Mouse (Mus musculus) retina, embryonic 14.5 days (tissue): ENCODE measurements around the gene Cmya5.
"Not testable (repeated sequence)": the region's sequence is repeated elsewhere in the genome, so short reads cannot be mapped to it uniquely, and the experiment has no call there.

Experiments
- DNase-seq: peaks from one replicate; pipeline ENCODE4 v3.0.0-alpha.2; 2015; ENCODE audit warnings: low spot score

The Cmya5 gene

DNA sequence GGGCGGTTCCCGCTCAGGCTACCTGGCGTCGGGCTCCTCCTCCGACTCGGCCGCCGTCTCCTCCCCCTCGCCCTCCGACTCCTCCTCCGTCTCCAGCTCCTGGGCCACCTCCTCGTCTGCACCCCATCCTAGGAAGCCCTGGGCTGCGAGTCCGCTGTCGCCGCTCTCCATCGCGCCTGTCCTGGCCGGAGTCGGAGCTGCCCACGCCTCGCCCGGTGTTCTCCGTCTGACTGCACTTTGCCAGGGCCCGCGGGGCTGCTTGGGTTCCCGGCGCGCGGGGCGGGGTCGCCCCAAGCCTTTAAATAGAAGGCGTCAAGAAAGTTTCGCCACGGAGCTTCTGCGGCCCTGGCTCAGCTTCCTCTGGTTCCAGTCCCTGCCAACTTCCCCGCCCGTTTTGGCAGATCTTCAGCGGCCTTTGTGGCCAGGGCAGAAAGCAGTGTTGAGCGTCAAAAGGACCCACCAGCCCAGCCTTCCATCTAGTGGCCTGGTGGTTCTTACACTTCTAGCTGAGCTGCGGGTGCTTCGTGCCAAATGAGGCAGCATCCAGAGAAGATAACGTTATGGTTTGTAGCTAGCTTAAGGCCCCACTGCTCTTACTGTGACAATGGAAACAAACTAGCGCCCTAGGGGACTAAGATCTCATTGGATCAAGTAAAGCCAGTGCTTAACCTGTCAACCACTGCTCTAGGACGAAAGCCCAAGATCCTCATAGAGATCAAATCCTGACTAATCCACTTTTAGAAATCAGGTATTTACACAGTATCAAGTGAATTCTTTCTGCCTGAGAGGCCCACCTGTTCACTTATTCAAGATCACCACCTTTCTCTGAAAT is at the start of gene Cmya5:
TSS of gene Cmya5 (minus strand) at position 389 of the 832 bp plus-strand sequence.
- DNase-seq: peak; percentile 57

DNA sequence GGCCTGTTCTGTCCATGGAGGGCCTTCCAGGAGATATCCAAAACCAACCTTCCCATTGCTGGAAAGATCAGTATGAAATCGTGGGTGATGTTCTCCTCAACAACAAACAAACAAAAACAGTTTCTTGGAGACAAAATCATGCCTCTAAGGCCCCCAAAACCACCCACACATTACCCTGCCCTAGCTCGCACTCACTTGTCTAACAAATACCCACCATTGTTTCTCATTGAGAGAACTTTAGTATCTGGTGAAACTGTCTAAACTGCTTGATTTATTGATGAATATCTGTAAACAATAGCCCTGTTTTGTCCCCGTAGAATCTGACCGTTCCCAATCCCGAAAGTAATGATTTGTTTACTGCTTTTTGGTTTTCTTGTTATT is 48.1 kb upstream of the Cmya5 start:
- DNase-seq: no peak

- peak; percentile 97 for DNase-seq
These were observed 47.5 kb upstream of the Cmya5 start, which contains the start of gene Tent2 for GRCm38 (mm10) chr13:93191831-93192645. Gene Tent2, minus strand, starts transcription at chr13:93192385.

DNA sequence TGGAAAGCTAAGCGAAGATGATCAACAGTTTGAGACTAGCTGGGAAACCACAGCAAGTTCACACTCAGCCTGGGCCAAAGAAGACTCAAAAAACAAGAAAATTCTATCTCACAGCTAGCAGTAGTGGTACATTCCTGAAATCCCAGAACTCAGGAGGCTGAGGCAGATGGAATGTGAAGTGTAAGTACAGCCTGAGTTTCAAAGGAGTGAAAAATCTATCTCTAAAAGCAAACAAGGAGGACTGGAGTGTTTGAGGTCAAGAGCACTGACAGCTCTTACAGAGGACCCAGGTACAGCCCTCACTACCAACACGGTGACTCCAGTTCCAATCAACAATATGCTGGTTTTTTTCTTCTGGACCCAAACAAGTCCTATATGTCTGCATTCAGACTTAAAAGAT is 44.9 kb upstream of the Cmya5 start:
- no peak for DNase-seq

- no peak for DNase-seq
These were observed 44.2 kb upstream of the Cmya5 start for GRCm38 (mm10) chr13:93188738-93189137.

- not testable (repeated sequence) for DNase-seq
These were observed 43.3 kb upstream of the Cmya5 start for GRCm38 (mm10) chr13:93187792-93188191.

- no peak for DNase-seq
These were observed 35.8 kb upstream of the Cmya5 start for GRCm38 (mm10) chr13:93180351-93180750.

GRCm38 (mm10) chr13:93179522-93179921 is 35.0 kb upstream of the Cmya5 start:
- DNase-seq: no peak

DNA sequence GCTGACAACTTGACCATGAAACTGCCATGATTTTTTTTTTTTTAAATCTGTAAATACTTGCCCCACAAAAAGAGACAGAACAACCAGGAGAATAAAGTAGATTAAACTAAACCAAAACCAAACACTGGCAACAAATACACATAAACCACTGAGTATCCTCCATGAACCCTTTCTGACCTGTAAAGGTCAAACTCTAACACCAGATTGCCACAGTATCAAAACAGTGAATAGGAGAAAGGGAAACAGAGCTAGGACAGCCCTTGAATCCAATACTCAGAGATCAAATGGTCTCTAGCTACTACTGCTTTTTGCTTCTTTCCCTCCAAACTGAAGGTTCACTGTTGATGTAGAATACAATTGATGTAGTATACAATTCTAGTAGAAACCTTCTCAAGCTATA is 33.0 kb upstream of the Cmya5 start:
- no peak for DNase-seq

- no peak for DNase-seq
These were observed 18.8 kb upstream of the Cmya5 start for GRCm38 (mm10) chr13:93163303-93163702.

- no peak for DNase-seq
These were observed 17.9 kb upstream of the Cmya5 start for GRCm38 (mm10) chr13:93162456-93162855.

DNA sequence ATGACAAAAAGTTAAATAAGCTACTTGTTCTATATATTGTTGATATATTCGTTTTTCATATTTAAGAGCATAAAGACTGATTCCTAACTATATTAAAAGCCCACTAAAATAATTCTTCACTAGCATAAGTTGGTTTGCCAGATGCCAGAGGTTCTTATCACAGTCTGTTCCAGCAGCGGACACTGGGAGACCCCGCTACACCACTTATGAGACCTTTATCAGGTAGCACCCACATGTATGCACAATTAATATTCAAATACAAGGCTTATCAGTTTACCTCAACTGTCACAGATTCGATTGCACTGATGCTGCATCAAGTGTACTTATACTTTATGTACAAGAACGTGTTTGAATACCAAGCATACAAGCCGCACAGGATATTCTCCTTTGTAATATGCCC is 13.7 kb upstream of the Cmya5 start:
- DNase-seq: no peak

DNA sequence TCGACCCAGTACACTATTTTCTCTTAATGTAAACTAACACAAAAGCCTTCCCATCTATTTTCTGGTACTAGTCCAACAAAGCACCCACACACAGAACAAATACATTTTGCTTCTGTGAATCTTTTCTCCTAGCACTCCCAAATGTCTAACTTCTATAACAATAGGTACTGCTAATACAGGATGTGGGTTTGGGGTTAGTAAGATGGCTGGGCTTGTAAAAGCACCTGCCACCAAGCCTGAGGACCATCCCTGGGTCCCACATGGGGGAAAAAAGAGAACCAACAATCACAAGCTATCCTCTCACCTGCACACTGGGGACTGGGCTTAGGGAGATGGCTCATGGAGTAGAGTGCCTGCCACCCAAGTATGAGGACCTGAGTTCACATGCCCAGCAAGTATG is 8.8 kb upstream of the Cmya5 start:
- no peak for DNase-seq

DNA sequence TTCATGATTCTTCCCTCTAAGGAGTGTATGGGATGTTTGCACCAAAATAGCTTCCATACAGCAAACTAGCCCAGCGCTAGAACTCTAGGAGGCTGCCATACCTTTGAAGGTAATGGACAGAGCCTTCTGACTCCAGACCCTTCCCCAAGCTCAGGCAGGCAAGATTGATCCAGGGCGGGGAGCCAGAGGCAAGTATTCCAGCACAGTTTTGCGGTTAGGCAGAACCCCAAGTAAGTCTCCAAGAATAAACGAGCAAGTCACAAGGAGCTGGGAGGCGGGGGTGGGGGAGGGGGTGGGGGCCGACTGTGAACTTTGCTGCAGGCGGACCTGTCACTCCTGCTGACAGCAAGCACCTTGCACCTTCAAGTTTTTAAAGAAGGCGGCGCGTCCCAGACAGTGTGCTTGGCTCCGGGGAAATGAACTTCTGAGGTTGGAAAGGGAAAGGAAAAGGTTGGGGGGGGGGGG is 673 bp downstream of the Cmya5 start:
- peak; percentile 3 for DNase-seq

GRCm38 (mm10) chr13:93141184-93141583 is 3.3 kb downstream of the Cmya5 start:
- DNase-seq: no peak

DNA sequence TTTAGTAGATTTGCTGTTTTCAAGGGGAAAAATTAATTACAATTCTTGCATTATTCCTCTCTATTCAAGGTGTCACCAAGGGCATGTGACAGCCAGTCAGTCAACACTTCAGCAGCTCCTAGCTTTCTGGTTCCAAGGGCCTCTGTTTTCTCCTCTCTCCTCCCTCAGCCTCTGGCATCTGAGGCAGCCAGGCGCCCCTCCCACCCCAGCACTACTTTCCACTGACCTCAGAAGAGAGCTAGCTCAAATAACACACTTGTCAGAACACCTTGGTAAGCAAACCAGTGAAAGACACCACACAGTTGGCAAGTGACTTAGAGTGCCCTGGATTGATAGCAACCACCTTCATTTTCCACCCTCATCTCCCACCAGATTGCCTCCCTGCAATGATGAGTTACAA is 6.5 kb downstream of the Cmya5 start:
- DNase-seq: no peak

DNA sequence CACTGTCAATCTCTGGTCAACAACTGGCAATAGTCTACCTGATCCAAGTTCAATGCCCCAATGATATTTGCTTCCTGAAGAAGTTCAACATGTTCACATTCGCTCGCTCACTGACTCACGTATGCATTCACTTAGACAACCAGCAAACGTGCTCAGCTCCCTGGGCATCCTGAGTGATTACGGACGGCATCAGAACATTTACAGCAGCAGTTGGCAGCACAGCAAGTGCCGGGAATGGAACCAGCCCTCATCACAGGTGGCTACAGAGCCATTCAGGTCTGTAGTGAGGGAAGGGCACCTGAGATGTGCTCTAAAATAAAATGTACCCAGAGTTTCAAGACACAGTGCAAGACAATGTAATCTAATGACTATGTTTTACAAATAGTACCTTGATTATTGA is 7.4 kb downstream of the Cmya5 start:
- no peak for DNase-seq

GRCm38 (mm10) chr13:93136251-93136650 is 8.3 kb downstream of the Cmya5 start:
- DNase-seq: no peak

GRCm38 (mm10) chr13:93135501-93135900 is 9.0 kb downstream of the Cmya5 start:
- DNase-seq: no peak

GRCm38 (mm10) chr13:93130674-93131073 is 13.8 kb downstream of the Cmya5 start:
- DNase-seq: no peak

DNA sequence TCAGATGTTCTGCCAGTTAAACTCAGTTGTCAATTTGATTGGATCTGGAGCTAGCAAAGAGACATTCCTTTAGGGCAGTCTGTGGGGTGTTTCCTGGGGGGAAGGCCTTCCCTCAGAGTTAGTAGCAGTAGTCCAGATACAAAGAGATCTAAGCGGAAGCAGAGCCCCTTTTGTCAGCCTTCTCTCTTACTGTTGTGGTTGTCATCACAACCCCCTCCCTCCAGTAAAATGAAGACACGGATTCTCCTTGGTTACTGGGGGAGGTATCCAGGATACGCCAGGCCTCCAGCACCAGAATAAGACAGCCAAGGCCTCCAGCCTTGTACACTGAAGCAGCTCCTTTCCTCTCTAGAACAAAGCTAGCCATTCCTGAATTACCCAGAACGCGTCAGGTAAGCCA is 15.6 kb downstream of the Cmya5 start:
- DNase-seq: no peak

GRCm38 (mm10) chr13:93128111-93128860 is 16.2 kb downstream of the Cmya5 start:
- DNase-seq: peak; percentile 30
